Mouse (Mus musculus): ENCODE measurements at regions not wholly inside any gene's neighbourhood (a gene's known extent, or its start where the extent isn't known, plus 50 kb on each side); places are given as distances from the start of the nearest gene placed in this dataset.
"Not testable (repeated sequence)": the region's sequence is repeated elsewhere in the genome, so short reads cannot be mapped to it uniquely, and the experiment has no call there.

DNA sequence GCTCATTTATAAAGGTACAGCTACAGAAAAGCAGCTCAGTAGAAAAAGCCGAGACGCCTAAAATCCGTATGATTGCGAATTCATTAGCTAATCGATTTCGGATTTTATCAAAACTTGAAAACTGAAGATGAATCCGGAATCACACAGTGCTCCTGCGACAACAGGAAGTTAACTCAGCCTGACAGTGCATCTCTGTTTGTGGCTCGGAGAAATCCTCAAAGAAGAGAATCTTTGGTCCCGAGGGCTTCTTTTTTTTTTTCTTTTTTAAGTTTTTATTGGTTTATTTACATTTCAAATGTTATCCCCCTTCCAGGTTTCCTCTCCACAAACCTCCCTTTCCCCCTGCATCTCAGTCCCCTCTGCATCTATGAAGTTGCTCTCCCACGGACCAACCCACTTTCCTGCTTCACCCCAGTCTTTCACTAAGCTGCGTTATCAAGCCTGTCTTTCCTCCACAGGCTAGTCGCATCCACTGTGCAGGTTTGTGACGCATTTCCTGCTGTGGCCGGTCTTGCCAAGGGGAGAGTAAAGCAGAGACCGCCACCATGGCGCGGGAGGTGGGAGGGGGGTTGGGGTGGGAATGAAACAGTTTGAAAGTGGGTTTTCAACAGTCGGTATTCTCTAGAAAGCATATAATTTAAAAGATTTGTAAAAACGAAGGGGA, 593.4 kb upstream of the Snrpn start:
- H3K4me2 ChIP-seq (ENCODE audit: low read length), result peak overlapping the region; percentile 42
- peak; percentile 51 for DNase-seq (ENCODE audit: low spot score)
- H3K27ac ChIP-seq (ENCODE audit: low read depth); H3K27me3 ChIP-seq (replicated peaks; ENCODE audit: control insufficient read depth, insufficient read depth, low read length); H3K9ac ChIP-seq (ENCODE audit: low read length); H3K36me3 ChIP-seq (ENCODE audit: control insufficient read depth, insufficient read depth, low read length); H3K4me1 ChIP-seq (replicated peaks; ENCODE audit: control insufficient read depth, insufficient read depth, low read length); H3K9me3 ChIP-seq (ENCODE audit: control insufficient read depth, low read length): not testable (repeated sequence)
- H3K4me3 ChIP-seq (ENCODE audit: low read depth, low read length), result peak overlapping the region; percentile 13
- WGBS, result 44% methylated on average over 20 of the region's 20 CpGs
- ATAC-seq (replicated peaks; ENCODE audit: low FRiP score, low TSS enrichment, low read depth), result 0 out of 2 replicates have a peak, but pooled peaks have one; percentile 70

DNA sequence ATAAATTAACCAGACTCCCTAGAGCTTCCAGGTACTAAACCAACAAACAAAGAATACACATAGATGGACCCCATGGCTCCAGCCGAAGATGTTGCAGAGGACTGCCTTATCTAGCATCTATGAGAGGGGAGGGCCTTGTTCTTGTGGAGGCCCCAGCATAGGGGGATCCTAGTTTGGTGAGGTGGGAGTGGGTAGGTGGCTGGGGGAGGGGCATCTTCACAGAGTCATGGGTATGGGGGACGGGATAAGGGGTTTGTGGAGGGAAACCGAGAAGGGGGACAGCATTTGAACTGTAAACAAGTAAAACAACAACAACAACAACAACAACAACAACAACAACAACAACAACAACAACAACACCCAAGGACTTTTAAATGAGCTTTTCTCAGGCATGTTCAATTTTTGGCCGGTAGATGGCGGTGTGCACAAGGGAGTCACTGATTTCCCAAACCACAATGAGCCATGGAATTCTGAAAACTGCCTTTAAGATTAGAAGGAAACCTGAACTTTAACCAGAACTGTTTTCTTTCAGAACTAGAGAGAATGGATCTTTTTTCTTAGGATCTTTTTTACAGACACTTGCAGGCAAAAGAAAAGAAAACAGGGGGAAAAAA, 588.2 kb upstream of the Snrpn start:
- ATAC-seq (replicated peaks; ENCODE audit: low FRiP score, low TSS enrichment, low read depth) (0 out of 2 replicates have a peak, but pooled peaks have one; percentile 47), DNase-seq (ENCODE audit: low spot score) (peak; percentile 74)
- not testable (repeated sequence) for H3K27ac ChIP-seq (ENCODE audit: low read depth); H3K9me3 ChIP-seq (ENCODE audit: control insufficient read depth, low read length); H3K9ac ChIP-seq (ENCODE audit: low read length); H3K4me2 ChIP-seq (ENCODE audit: low read length); H3K4me3 ChIP-seq (ENCODE audit: low read depth, low read length); H3K4me1 ChIP-seq (replicated peaks; ENCODE audit: control insufficient read depth, insufficient read depth, low read length); H3K27me3 ChIP-seq (replicated peaks; ENCODE audit: control insufficient read depth, insufficient read depth, low read length); H3K36me3 ChIP-seq (ENCODE audit: control insufficient read depth, insufficient read depth, low read length)
- 14% methylated on average over 5 of the region's 5 CpGs for WGBS

All from intestine, embryonic 14.5 days (tissue).